Mouse (Mus musculus): ENCODE results near the gene 2410004B18Rik. TPM values are rescaled to one million over a fixed set of nuclear protein-coding genes. Genes with fewer than 3 reads are reported as not detected.
A peak's percentile ranks its signal among the peaks of the same experiment; 100 is the strongest.
"Not testable (repeated sequence)": the region's sequence is repeated elsewhere in the genome, so short reads cannot be mapped to it uniquely, and the experiment has no call there.

Gene 2410004B18Rik
- total RNA-seq (2021): 10 to 100 TPM; 21.4 to 22.3 TPM
- long read RNA-seq, experiment 1, transcript 2410004B18Rik-201 (3 exons, 1,547 nt): major isoform, 25 of 56 reads
- long read RNA-seq, experiment 1, transcript 2410004B18Rik-202 (4 exons, 1,644 nt): minor isoform, 11 of 56 reads
- long read RNA-seq, experiment 1, transcript 2410004B18Rik-207 (3 exons, 724 nt): minor isoform, 13 of 56 reads
- long read RNA-seq, experiment 1, partial matches to known transcripts: 2 of 56 reads
- long read RNA-seq, experiment 1, other reads (novel, unspliced or antisense): 2 of 56 reads
- long read RNA-seq, experiment 2, transcript 2410004B18Rik-201 (3 exons, 1,547 nt): major isoform, 14 of 32 reads
- long read RNA-seq, experiment 2, transcript 2410004B18Rik-202 (4 exons, 1,644 nt): minor isoform, 6 of 32 reads
- long read RNA-seq, experiment 2, partial matches to known transcripts: 1 of 32 reads
- long read RNA-seq, experiment 2, other reads (novel, unspliced or antisense): 4 of 32 reads

DNA sequence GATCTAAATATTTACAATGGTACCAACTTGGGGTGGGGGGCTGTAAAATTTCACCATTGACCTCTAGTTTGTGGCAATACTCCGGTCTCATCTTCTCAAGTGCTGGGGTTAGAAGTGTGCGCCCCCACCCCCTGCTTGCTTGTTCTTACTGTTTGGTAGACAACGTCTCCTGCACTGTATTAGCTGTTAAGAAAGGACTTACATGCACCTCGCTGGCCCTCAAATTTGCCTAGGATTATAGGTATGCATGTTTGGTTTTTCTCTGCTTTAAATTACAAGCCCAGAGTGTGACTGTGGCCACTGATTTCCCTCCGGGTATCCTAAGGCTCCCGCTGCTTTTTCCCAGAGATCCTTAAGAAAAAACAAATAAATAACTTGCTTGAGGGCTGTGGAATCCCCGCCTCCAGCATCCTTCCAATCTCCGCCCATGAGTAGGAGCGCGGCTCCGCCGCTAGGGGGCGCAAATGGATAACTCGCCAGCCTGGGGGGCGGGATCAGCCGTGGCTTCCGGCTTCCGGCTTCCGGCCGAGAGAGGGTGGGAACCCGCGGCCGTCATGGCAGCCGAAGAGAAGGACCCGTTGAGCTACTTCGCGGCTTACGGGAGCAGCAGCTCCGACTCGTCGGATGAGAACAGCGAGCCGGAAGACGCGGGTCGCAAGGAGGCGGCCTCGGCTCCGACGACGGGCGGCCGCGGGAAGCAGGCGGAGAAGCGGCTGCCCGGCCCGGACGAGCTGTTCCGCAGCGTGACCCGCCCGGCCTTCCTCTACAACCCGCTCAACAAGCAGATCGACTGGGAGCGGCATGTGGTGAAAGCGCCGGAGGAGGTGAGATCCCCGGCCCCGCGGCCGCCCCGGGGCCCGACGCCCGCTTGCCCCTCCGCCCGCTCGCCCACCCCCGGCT, at the start of gene 2410004B18Rik:
TSS of gene 2410004B18Rik (plus strand) at position 510 of the 900 bp plus-strand sequence.
- peak; percentile 95 for DNase-seq

DNA sequence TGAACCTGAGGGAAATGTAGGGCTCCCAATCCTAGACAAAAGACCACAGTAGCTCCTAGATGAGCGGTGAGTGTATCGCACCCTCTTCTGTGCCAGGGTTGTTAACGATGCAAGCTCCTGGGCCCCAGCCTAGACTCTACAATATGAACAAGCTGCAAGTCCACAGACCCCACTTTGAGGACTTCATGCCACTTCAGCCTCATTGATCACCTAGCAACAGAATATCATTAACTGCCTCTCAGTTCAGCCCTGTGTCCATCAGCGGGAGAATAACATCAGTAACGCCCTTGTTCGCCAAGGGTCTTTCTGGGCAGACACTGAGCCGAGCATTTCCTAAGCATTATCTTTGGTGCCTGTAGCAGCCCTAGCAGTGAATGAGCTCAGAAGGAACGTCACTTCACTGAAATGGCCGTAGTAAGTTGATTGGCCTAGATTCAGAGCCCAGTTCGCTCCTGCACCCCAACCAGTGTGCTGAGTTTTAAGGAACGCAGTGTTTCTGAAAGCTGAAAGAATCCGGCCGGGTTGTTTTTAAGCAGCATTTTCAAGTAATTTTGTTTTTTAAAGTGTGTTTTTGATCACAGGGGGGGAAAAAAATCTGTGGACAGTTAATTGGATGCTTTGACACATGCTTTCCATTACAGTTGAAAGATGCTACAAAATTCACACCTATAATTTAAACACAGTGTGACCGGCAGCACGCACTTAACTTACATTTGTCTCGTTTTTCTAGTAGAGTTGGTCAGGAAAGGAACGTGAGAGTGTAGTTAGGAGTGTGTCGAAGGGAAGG, 47.3 kb upstream of the 2410004B18Rik start:
- no peak for DNase-seq

DNA sequence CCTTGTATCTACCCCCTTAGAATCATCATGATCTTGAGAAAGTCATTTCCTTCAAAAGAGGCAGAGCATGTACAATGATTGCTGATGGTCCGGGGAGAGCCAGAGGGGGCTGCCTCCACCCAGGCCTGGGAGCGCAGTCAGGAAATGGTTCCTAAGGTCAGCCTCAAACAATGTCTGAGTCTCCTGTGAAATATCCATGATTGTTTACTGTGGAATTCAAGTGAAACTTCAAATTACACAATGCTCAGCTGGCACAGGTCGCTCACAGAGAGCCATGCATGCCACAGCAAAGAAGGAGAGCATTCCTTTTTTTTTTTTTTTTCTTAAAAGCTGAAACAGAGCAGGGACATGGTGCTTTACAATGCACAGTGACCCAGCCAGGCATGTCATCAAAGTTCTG, 45.4 kb upstream of the 2410004B18Rik start:
- DNase-seq: no peak

GRCm38 (mm10) chr3:145894131-145894530, 43.7 kb upstream of the 2410004B18Rik start:
- no peak for DNase-seq

GRCm38 (mm10) chr3:145897749-145898148, 40.1 kb upstream of the 2410004B18Rik start:
- DNase-seq: peak; percentile 46

GRCm38 (mm10) chr3:145899832-145900231, 38.0 kb upstream of the 2410004B18Rik start:
- DNase-seq: no peak

DNA sequence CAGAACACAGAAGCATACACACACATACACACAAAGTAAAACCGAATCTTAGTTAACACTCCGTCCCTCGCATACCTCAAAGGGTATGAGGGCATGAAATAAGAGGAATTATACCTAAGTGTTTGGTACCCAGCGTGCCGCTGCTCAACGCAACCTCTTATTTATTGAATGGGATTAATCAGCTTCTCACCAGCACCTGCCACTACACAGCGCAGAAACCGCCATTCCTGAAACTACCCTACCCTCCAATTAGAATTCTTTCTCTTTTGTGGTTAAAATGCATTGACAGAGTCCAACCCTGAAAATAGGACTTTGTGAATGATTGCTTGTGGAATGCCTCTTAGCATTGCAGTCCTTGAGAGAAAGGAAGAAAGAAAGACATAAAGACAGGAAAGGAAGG, 34.3 kb upstream of the 2410004B18Rik start:
- DNase-seq: no peak

DNA sequence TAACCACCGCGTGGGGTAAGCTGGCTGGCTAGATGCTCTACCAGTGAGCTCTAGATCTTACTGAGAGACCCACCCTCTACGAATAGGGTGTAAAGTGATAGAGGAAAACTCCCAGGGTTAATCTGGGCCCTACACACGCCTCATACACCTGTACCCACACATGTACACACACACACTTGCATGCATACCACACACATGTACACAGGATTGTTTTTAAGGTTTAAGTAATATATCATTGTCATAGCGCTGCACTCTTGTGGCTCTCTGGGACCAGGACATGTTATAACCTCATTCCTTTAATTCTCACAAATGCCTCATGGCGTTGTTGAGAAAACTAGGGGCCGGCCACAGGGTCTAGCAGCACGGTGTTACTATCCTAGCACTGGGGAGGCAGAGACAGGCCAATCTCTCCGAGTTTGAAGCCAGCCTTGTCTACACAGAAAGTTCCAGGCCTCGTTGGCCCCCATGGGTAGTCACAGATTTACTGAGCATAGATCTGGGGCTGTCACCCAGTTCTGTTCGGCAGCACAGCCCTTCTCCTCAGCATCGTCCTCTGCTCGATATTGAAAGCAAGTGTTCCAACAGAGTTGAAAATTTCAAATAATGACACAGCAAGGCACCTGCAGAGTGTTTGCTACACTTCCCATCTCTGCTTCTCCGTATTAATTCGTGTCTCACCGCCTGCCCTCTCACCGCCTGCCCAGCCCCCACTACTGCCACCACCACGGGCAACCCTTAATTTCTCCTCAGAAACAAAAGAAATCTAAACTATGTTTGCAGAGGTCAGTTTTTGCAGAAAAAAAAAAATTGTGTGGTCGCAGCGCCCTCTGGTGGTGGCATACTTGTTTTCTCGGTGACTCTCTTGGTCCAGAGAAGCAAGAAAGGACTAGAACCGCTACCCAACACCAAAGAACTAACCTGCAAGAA, 32.7 kb upstream of the 2410004B18Rik start:
- DNase-seq: peak; percentile 79

- no peak for DNase-seq
Observed at GRCm38 (mm10) chr3:145906582-145906981, 31.2 kb upstream of the 2410004B18Rik start.

DNA sequence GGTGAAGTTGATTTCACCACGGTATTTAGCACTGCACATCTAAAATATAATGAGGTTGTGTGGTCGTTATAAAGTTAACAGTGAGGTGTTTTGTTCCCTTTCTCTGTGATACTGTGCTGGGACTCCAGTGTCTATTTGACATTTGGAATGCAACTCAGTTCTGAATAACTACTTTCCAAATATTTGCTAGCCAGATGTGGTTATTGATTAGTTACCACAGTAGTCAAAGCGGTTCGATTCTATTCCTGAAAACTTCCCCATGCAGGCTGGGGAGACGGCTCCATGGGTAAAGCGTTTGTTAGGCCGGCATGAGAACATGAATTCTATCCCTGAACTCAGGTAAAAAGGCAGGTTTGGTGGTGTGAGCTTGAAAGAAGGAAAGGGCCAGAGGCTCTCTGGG, 25.3 kb upstream of the 2410004B18Rik start:
- DNase-seq: no peak

- DNase-seq: peak; percentile 13
Observed at GRCm38 (mm10) chr3:145913263-145913662, 24.6 kb upstream of the 2410004B18Rik start.

GRCm38 (mm10) chr3:145913942-145914341, 23.9 kb upstream of the 2410004B18Rik start:
- not testable (repeated sequence) for DNase-seq

GRCm38 (mm10) chr3:145916374-145916773, 21.4 kb upstream of the 2410004B18Rik start:
- no peak for DNase-seq

GRCm38 (mm10) chr3:145916826-145917225, 21.0 kb upstream of the 2410004B18Rik start:
- no peak for DNase-seq

DNA sequence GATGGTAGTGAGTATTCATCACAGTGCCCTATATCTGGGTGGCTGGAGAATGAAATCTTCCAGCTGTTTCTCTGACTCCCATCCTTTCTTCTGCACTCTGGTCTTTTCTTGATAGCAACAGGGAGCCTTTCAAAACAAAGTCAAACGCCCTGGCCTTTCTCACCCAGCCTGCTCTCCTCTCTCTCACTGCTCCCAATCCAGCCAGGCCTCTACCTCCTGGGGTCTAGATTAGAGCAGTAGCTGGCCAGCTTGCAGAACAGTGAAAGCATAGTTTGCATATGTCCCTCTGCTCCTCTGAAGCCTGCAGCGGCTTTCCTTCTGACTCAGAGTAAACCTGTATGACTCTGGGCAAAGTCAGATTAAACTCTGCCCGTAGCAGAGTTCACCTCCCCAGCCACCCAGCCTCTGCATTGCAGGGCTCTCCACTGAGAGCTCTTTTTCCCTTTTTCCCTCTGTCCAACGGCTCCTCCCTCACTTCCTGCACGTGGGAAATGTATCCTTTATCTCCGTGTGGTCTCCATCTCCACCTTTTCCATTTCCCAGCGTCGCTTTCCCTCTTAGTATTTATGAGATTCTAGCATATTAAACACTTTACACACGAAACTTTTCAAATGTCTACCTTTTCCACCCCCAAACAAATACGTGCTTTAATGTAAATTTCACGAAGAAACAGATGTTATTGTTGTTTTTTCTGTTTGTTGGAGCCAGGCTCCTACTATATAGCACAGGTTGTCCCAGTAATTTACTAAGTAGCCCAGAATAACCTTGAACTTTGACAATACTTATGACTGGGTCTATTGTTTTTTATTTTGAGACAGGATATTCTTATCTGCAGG, 15.6 kb upstream of the 2410004B18Rik start, which contains the start of gene Bcl10:
TSS of gene Bcl10 (plus strand) at position 786 of the 836 bp plus-strand sequence.
- DNase-seq: no peak

DNA sequence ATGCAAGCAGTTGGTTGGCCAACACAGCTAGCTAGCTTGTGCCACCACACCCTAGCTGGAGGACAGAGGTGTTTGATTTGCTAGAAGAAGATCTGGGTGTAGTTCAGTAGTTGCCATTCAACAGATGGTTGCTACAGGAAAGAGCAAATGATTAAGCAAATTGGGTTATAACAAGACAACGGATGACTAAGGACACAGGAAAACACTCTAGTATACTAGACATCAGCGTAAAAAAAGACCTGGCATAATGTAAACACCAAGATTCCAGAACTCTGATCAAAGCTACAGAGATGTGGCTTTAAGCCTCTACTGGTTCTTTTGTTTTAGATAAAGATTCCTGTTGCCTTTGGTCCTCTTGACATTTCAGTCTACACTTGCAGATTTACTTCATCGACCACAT, 14.8 kb upstream of the 2410004B18Rik start:
- DNase-seq: no peak

GRCm38 (mm10) chr3:145923874-145924577, 13.8 kb upstream of the 2410004B18Rik start:
- peak; percentile 99 for DNase-seq

DNA sequence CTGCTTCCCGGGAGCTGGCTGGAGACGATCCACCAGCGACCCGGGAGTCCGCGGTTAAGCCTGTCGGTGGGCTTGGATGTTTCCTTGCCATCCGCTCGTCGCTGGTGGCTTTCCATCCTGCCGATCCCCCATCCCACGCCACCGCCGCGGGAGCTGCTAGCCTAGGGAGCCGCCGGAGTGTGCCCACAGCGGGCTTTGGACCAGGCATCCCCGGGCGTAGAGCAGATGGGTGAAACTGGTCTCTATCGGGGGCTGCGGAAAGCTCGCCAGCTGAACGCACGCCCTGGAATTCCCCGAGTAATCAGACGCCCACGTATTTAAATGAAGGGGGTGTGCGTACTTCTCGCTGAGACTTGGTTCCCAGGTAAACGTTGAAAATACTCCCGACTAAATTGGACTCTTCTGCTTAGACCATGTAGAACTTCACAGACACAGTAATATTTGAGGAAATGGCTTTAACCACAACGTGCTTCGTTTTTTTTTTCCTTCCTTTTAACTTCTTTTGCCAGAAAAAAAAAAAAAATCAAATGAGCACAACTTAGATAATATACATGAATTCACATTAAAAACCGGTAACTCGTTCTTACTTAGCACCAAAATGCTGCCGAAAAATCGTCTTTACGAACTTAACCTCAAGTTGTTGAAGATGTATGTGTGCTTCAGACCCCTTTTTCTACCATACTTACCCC, 13.0 kb upstream of the 2410004B18Rik start:
- DNase-seq: peak; percentile 69

DNA sequence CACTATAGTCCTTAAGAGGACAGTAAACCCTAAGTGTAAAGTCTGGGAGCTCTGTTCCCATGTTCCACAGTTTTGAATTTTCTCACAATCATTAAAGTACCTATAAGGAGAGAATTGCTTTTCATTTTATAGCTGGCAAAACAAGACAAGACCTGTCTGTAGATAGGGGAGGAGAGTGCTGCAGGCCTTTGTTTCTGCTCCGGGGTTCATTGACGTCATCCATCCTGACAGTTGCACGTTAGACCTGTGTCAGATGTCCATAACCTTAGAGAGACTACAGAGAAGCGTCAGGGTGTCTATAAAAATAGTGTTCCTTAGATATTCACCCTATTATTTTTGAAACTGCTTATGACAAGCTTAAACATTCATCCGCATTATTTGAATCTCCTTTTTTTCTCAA, 12.3 kb upstream of the 2410004B18Rik start:
- no peak for DNase-seq

Measured in adrenal gland, postnatal 10 days (tissue).